Mouse (Mus musculus): ENCODE measurements around the gene Prx.
A peak's percentile ranks its signal among the peaks of the same experiment; 100 is the strongest.

Prx gene

DNA sequence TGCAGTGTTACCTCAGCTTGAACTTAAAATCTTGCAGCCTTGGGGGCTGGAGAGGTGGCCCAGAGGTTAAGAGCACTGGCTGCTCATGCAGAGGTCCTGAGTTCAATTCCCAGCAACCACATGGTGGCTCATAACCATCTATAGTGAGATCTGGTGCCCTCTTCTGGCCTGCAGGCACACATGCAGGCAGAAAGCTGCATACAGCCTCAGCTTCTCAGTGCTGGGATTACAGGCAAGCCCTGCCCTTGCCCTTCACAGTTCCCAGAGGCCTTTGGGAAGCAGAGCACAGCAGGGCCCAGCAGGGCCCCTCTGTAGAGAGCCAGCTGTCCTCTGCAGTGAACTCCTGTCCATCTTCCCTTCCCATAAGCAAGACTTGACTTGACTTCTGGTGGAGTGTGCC is 21.0 kb downstream of the Prx start:
- no peak for DNase-seq (ENCODE audit: inconsistent age in 2 of 2, low spot score in 1 of 2)

DNA sequence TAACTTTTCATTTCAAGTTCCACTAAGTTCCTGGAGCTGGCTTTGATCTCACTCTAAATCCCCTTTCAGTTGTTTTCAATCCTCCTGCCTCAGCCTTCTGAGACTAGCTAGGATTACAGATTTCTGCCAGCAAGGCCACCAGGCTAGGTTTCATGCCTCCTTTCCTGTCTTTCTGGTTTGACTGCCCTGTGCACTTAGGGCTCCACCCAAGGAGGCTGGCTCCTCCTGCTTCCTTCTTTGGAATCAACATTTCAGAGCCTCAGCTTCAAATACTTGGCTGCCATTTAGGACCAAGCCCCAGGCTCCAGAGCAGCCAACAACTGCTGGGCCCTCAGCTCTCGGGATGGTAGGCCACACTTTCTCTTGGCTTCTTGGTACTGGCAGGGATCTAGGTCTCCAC is 21.5 kb downstream of the Prx start:
- no peak for DNase-seq (ENCODE audit: inconsistent age in 2 of 2, low spot score in 1 of 2)

DNA sequence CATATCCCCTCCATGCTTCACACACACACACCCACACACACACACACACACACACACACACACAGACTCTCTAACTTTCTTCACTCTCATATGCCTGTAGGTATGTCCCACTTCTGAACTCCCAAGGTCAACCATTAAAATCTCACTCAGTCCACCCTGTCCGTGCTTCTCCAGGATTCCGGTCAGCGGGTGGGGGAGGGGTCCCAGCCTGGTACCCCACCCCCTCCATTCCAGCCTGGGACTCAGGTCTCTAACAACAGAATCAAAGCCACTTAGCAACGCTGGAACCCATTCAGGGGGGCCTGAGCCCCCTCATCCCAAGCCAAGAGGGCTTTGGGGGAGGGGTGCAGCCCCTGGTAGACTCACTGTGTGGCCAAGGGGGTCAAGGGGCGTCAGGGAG is 23.8 kb downstream of the Prx start, which contains the start of gene Hipk4:
Gene Hipk4, plus strand, starts transcription at position 301 of the 400 bp plus-strand sequence.
- no peak for DNase-seq (ENCODE audit: inconsistent age in 2 of 2, low spot score in 1 of 2)

DNA sequence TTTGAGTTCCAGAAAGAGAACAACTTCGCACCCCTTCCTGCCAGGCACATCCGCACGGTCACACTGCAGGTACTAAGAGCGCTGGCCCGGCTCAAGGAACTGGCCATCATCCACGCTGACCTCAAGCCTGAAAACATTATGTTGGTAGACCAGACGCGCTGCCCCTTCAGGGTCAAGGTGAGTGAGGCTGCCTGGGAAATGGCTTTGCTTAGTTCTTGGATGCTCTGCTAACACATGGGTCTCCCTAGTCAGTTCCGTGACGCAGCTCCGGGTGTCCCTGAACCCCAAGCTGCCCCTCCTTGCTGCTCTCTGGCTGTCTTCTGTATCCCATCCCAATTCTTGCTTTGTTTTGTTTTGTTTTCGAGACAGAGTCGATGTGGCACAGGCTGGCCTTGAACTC is 24.7 kb downstream of the Prx start:
- DNase-seq (ENCODE audit: inconsistent age in 2 of 2, low spot score in 1 of 2), result no peak

DNA sequence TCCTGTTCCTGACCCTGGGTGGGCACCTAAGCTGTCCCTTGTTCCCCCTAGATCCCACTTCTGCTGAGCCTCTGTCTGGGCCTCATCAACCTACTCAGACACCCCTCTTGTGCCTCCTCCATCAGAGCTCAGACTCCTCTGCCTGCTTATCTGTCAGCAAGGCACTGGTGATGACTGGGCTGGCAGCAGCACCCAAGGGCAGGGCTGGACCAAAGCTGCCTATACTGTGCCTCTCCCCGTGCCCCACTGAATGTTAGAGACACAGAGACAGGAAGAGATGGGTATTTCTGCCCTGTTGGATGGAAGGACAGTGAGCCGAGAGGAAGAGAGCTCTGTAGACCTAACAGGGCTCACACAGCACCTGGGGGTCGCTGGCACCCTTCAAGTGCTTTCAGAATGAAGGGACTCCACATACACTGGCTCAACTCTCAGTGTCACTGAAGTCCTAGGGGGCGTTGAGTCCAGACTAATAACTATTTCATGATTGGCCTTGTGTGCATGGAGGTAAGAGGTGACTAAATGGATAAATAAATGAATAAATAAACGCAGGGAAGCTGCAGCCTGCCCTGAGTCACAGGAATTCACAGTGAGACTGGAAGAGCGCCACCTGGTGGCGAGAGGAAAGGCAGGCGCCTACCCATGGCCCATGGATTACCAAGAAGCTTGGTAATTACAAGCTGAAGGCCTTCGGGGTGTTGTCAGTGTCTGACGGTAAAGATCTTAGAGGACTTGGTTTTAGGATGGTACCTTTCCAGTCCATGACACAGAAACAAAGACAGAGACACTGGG is 27.1 kb downstream of the Prx start:
- peak; percentile 78 to 90 for DNase-seq (ENCODE audit: inconsistent age in 2 of 2, low spot score in 1 of 2)

DNA sequence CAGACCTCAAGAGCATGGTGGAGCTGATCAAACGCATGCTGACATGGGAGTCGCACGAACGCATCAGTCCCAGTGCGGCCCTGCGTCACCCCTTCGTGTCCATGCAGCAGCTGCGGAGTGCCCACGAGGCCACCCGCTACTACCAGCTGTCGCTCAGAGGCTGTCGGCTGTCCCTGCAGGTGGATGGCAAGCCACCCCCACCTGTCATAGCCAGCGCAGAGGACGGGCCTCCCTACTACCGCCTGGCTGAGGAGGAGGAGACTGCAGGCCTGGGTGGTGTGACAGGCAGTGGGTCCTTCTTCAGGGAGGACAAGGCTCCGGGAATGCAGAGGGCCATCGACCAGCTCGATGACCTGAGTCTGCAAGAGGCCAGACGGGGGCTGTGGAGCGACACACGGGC is 29.9 kb downstream of the Prx start:
- DNase-seq (ENCODE audit: inconsistent age in 2 of 2, low spot score in 1 of 2), result no peak

DNA sequence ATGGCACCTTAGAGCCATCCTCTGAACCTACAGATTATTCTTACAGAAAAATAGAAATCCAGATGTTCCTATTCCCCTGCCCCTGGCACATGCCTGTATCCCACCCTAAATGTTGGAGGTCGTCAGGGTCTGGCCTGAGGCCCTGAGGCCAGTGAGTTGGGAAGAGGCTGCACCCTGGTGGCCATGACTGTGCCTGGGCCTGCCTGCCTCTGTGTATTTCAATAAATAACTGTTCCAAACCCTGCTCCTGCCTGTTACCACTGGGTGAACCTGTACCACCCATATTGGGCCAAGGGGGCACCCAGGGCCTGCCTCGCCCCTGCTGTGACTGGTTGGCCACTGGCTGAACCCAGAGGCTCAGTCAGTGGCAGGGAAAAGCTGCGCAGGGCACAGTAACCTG is 31.8 kb downstream of the Prx start:
- no peak for DNase-seq (ENCODE audit: inconsistent age in 2 of 2, low spot score in 1 of 2)

DNA sequence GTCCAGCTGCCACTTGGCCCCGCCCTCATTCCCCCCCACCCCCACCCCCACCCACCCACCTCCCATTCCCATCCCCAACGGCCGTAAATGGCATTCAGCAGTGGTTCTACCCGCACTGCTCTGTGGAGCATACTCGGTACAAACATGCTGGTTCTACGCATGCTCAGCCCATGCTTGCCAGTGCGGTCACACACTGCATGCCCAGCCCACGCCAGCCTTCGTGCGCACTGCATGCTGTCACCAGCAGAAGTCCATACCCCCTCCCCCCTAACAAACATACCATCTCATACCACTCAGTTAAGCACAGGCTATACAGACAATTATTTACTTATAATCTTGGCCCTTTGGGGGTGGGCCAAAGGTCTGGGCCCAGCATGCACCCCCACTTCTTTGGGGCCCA is 32.6 kb downstream of the Prx start:
- DNase-seq (ENCODE audit: inconsistent age in 2 of 2, low spot score in 1 of 2), result no peak

DNA sequence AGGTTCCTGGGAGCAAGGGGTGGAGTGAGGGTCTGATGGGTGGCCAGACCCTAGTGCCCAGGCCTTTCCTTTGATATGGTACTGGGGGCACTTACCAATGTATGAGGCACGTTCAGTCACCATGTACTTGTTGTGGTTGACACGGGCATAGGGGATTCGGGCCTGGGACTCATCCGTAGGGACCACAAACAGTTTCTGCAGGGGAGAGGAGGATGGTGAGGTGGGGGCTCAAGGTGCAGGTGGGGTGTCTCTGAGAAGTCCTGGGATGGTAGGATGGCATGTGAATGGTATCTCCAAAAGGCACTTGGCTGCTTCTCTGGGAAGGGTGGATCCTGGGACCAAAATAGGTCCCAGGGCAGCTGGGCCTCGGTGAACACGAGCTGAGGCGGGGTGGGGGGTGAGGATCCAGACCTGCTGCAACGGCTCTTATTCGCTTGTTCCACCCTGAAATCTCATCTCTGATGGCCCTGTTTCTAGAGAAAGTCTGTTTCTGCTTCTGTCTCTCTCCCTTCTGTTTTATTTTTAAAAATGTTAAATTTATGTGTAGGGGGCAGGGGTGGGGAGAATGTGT is 33.4 kb downstream of the Prx start:
- DNase-seq (ENCODE audit: inconsistent age in 2 of 2, low spot score in 1 of 2), result no peak

DNA sequence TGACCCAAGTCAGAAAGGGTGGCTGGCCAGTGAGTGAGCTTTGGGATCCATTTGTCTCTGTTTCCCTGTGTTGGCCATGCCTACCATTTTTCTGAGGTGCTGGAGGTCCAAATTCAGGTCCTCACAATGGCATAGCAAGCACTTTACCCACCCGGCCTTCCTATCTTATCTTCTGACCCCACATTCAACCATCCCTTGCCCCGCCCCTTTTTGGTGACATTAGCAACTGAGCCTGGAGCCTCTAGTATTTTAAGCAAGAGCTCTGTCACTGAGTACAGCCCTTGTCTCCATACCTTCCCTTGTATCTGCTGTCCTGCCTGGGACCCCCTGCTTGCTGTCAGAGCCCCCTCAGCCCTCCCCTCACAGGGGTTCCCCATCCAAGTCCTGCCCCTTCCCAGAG is 36.3 kb downstream of the Prx start:
- no peak for DNase-seq (ENCODE audit: inconsistent age in 2 of 2, low spot score in 1 of 2)

DNA sequence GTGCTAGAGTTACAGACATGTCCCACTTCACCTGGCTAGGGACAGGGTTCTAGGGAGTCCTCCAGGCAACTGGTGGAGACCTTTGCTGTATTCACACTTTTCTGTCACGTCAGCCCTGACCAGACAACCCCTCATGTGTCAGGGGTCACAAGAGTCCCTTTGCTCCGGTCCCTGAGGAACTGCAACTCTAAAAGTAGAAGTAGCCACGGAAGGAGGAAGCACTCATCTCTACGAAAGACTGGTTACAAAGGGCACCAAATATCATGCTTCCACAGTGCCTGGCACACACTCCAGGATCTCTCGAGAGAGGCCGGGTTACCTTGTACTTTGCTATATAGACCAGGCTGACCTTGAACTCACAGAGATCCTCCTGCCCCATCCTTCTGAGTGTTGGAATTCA is 37.5 kb downstream of the Prx start:
- DNase-seq (ENCODE audit: inconsistent age in 2 of 2, low spot score in 1 of 2), result no peak

DNA sequence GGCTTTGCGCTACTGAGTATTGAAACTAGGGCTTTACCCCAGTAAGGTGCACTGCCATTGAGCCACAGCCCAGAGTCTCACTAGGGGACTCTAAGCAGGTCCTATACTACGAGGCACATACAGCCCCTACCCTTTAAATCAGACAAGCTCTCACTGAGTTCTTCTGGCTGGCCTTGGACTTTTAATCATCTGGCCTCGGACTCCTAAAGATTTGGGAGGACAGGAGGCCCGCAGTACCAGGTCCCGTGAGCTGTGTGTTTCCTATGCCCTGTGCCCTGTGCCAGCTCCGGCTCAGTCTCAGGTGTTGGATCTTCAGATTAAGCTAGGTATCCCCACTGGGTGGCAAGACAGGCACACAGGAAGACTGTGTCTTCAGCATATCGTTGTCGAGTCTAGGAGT is 38.9 kb downstream of the Prx start:
- peak; percentile 56 to 71 for DNase-seq (ENCODE audit: inconsistent age in 2 of 2, low spot score in 1 of 2)

DNA sequence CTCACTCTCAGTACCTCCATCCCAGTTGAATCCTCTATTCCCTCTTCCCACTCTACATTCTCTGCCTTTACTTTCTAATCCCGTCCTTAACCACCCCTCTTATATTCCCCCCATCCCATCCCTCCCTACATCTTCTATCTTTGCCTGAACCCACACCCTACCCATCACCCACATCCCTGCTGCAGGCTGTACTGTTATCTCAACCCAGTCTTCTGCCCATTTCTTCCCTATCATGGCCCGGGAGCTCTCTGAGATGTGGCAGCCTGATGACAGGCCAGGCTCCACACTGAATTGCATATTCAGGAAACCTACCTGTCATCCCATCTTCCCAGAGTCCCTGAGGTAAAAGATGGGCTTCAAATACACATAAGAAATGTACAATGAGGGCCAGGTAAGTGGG is 39.7 kb downstream of the Prx start:
- no peak for DNase-seq (ENCODE audit: inconsistent age in 2 of 2, low spot score in 1 of 2)

DNA sequence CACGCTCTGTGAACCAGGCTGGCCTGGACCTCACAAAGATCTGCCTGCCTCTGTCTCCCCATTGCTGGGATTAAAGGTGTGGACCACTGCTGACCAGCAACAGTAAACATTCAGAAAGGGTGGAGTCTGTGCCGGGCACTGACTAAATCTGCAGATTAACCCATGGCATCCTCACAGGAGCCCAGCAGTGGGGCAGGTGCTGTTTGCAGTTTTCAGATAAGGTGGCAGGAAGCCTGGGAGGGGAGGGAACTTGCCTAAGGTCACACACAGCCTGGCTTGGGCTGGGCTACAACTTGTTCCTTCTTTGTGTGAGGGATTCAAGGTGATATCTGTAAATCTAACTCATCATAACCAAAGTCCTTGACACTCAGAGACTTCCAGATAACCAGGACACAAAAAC is 41.4 kb downstream of the Prx start:
- DNase-seq (ENCODE audit: inconsistent age in 2 of 2, low spot score in 1 of 2), result peak; percentile 63 to 69

DNA sequence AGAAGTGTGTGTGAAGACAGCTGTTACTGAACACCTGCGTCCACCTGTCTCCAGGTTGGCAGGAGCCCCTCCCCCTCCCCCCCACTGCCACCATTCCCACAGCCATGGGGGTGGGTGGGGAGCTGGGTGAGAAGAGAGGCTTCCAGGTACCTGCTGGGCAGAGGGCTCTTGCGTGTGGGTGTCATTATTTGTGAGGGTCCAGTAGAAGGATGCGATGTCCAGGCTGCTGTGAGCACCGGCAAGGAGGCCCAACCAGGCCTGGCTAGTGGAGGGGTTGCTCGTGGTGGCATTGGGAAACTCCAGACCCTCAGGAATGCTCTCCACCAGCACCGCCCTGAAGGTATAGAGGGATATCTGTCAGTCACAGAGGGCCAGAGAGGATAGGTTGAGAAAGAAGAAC is 41.8 kb downstream of the Prx start:
- no peak for DNase-seq (ENCODE audit: inconsistent age in 2 of 2, low spot score in 1 of 2)

DNA sequence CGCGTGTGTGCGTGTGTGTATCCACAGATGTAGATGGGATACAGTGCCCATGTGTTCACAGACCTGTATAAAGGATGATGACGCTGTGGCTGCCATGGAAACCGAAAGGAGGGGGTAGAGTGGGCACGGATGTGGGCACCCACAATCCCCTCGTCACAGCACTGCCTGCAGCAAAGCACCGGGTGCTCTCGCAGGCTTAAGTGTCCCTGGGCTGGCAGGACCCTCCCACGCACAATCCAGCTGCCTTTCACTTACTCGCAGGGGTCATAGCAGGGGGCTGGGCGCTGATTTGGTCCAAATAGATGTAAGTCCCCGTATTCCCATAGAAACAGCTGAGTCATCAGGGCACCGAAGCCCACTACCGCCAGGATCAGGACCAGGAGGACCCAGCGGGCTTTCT is 42.3 kb downstream of the Prx start:
- DNase-seq (ENCODE audit: inconsistent age in 2 of 2, low spot score in 1 of 2), result peak; percentile 43 to 67

DNA sequence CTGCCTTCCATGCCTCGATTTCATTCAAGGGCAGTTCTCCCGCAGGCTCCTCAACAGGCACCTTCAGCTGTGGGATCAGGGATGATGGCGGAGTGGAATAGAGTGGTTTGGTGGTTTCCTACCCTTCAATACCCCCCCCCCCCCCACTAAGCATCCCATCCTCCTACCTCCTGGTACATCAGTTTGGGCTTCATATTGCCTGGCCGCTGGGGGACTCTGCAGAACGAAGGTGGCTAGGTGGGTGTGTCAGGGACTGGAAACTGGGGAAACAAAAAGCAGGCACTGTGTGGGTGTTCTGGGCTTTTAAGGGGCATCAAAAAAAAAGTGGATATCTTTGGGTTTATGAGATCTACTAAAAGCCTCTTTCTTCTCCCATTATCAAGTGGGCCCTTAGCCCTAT is 42.8 kb downstream of the Prx start:
- DNase-seq (ENCODE audit: inconsistent age in 2 of 2, low spot score in 1 of 2), result no peak

DNA sequence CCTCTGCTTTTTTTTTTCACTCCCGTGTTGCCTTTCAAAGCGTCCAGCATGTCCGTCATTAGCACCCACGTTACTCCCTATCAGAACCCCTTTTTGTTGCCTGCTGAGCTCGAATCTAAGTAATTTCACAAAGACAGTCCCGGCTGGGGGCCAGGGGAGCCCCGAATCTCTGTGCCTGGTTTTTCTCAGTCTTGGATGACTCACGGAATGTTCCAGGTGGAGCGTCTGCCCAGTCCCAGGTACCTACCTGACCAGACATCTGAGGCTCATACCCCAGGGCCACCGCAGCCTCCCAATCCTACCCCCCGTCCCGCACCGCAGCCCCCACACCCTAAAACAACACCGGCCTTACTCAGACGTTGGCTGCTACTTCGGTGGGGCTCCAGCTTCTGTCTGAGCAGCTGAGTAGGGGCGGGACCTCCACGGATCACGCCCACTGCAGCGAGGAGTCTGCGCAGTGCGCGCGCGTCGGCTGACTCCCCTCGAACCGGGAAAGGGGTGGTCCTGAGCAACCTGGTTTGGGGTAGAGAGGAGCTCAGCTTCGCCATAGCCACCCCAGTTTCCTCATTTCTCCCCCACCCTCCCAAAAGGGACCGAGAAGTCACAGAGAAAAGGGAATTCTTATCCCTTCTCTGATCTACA is 43.4 kb downstream of the Prx start:
- DNase-seq (ENCODE audit: inconsistent age in 2 of 2, low spot score in 1 of 2), result peak; percentile 88 to 93

DNA sequence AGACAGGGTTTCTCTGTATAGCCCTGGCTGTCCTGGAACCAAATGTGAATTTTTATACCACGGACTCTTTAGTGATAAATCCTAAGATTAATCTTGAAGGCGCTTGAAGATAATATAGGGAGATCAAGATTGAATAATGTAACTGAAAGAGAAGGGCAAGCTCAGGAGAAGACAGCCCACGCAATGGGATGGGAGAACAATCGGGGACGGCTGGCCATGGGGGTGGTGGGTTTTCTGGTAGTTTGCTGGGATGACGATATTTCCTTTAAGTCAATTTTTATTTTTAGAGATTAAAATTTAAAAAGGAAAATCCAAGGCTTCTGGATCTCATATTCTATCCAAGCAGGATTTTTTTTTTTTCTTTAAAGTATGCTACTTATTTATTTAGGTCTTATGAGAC is 43.9 kb downstream of the Prx start:
- no peak for DNase-seq (ENCODE audit: inconsistent age in 2 of 2, low spot score in 1 of 2)

DNA sequence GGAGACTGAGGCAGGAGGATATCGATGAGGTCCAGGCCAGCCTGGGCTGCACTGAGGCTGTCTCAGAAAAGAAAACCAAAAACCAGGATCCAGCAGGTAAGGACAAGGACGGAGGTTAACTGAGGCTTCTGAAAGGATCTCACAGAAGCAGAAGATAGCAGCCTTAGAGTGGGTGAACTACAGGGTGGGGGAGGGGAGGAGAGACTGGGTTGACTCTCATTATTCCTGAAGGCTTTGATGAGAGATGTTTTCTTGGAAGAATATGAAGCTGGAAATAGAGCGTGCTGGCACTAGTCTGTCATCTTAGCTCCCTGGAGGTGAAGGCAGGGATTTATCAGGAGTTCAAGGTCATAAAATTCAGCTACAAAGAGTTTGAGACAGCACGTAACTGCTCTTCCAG is 44.7 kb downstream of the Prx start:
- no peak for DNase-seq (ENCODE audit: inconsistent age in 2 of 2, low spot score in 1 of 2)

DNA sequence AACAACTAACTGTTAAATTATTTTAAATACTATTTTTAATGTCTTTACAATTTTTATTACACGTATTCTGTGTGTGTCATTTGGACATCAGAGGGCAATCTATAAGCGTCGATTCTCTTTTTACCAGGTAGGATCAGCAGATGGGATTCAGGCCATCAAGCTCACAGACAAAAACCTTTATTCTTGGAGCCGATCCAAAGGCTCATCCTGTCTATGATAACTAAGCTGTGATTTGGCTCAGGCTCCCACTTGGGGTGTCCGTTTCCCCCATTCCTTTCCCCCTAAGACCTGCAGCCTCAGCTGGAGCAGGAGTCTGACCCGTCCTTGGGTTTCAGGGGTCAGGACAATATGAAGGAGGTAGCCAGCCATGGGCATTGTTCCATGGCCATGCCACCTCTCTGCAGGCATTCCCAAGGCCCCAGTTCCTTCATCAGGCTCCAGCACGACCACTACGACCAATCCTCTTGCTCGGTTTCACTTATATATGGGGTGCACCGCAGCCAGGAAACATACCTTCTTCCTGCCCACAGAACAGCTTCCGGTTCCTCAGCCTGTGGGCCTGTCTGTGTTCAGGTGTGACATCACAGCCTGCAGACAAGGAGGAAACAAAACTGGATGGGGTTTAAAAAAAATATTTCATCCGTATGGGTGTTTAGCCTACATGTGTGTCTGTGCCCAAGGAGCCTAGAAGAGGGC is 45.7 kb downstream of the Prx start:
- peak in 1 of 2 experiments; percentile 50 for DNase-seq (ENCODE audit: inconsistent age in 2 of 2, low spot score in 1 of 2)

DNA sequence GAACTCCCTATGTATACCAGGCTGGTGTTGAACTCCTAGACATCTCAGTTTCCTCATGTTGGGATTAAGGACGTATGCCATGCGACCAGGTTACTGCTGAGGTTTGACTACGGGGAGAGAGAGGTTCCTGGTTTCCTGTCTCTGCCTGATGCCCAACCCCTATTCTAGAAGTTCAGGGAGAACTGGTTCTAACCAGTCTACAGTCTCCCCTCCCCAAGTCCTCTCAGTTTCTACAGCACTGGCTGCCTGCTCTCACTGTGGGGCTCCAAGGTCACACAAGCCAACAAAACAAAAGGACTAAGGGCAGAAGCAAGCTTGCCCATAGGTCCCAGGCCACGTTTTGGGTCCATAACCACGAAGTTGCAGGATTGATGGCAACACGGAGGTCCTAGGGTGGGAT is 50.5 kb downstream of the Prx start:
- DNase-seq (ENCODE audit: inconsistent age in 2 of 2, low spot score in 1 of 2), result no peak

Data from adrenal gland, adult (tissue).